Mouse (Mus musculus) embryonic fibroblast, embryonic 13.5 days (primary cell): ENCODE results near the gene Birc5. TPM values are rescaled to one million over a fixed set of nuclear protein-coding genes. Genes with fewer than 3 reads are reported as not detected.

Experiments used
- H3K27ac ChIP-seq: 2 replicates; pipeline ENCODE4 v1.5.1; 2012; ENCODE audit warnings: low read length, control low read depth, inconsistent platforms; ENCODE audit not compliant: insufficient read depth
- H3K4me1 ChIP-seq: 2 replicates; pipeline ENCODE4 v1.6.1; 2011; ENCODE audit warnings: low read length; ENCODE audit not compliant: control insufficient read depth, insufficient read depth
- H3K4me3 ChIP-seq: 2 replicates; pipeline ENCODE4 v1.5.1; 2011; ENCODE audit warnings: mild to moderate bottlenecking, control low read depth, low read length; ENCODE audit not compliant: insufficient read depth
- CTCF ChIP-seq: IDR thresholded peaks from 2 replicates; pipeline ENCODE4 v1.5.1; 2011; ENCODE audit warnings: mild to moderate bottlenecking, control low read depth, low read length, moderate library complexity, borderline replicate concordance; ENCODE audit not compliant: insufficient read depth
- POLR2A ChIP-seq: IDR thresholded peaks from 2 replicates; pipeline ENCODE4 v1.6.1; 2011; ENCODE audit warnings: low read depth, mild to moderate bottlenecking, control low read depth, low read length, moderate library complexity
- polyA plus RNA-seq: library from polyadenylated mRNA; stranded (reverse); fragments of >200 nt; gene quantifications from 2 replicates; pipeline ENCODE4 v1.2.4, GENCODE M21; 2011; ENCODE audit warnings: low read depth; ENCODE audit not compliant: missing spikeins, insufficient read length

Birc5 gene
- polyA plus RNA-seq, 1 experiment = 86.8 TPM

GRCm38 (mm10) chr11:117891581-117892175 lies 42.6 kb downstream of the Birc5 start:
- TF ChIP-seq POLR2A (no peak), CTCF (no peak)
- Histone ChIP-seq H3K4me1 (no peaks in the 10 kb centered on the region), H3K27ac (no peak overlapping the region), H3K4me3 (no peak overlapping the region)

DNA sequence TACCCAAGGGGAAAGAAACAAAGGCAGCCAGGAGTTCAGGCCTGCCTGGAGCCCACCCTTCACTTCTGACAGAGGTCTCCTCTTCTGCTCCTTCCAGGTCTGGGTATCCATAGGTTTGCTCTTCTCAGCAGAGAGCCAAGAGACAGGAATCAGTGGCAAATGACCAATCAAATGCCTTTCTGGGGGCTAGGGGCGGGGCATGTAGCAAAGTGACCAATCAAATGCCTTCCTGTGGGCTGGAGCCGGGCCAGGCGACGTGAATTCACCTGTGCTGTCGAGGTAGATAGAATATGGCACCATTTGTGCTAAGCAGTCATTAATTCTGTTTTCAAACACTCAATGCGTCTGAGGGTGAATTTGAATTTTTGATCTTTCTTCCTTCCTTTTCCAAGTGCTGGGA lies 43.1 kb downstream of the Birc5 start:
- no peak overlapping the region for H3K27ac ChIP-seq
- H3K4me3 ChIP-seq = no peak overlapping the region
- TF ChIP-seq POLR2A = no peak
- no peak for TF ChIP-seq CTCF
- no peaks in the 10 kb centered on the region for H3K4me1 ChIP-seq

GRCm38 (mm10) chr11:117894676-117895075 lies 45.6 kb downstream of the Birc5 start:
- TF ChIP-seq CTCF (no peak), POLR2A (no peak)
- H3K4me3 ChIP-seq = no peak overlapping the region
- H3K4me1 ChIP-seq = no peaks in the 10 kb centered on the region
- H3K27ac ChIP-seq = no peak overlapping the region

- no peak overlapping the region for H3K27ac ChIP-seq
- no peak overlapping the region for H3K4me3 ChIP-seq
- no peaks in the 10 kb centered on the region for H3K4me1 ChIP-seq
- no peak for TF ChIP-seq POLR2A
- TF ChIP-seq CTCF = no peak
Measured at GRCm38 (mm10) chr11:117896533-117896932, 47.5 kb downstream of the Birc5 start.

- TF ChIP-seq POLR2A = no peak
- TF ChIP-seq CTCF = no peak
- H3K4me1 ChIP-seq = no peaks in the 10 kb centered on the region
- no peak overlapping the region for H3K27ac ChIP-seq
- H3K4me3 ChIP-seq = no peak overlapping the region
Measured at GRCm38 (mm10) chr11:117902282-117902681, 53.2 kb downstream of the Birc5 start.

DNA sequence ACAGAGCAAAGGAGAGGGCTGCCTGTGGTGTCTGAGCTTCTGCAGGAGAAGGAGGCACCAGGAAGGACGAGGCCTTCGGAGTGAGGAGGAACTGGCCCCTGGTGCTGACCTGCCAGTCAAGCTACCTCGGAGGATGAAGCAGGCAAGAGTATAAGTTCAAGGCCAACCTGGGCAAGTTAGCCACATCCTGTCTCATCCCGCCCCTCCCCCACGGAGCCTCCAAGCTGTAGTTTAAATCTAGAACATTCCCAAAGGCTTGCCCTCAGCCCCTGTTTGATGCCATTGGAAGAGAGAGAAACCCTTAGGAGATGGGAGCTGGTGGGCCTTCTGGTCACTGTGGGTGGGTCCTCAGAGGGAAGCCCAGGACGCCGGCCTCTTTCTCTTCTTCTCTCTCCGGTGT lies 55.4 kb downstream of the Birc5 start:
- no peak overlapping the region for H3K4me3 ChIP-seq
- no peak overlapping the region for H3K27ac ChIP-seq
- TF ChIP-seq POLR2A (no peak), CTCF (no peak)
- H3K4me1 ChIP-seq = no peaks in the 10 kb centered on the region

Other genes with a start within 250 kb of the Birc5 start
- gene Tnrc6c, start 195.0 kb upstream of the Birc5 start, polyA plus RNA-seq = 17.9 and 24.8 TPM in 2 replicates
- gene Tmc8, start 67.2 kb upstream of the Birc5 start, polyA plus RNA-seq = 0.30 and 0.39 TPM in 2 replicates
- 19.5 and 20.5 TPM in 2 replicates for gene Tmc6, start 67.1 kb upstream of the Birc5 start, polyA plus RNA-seq
- gene 6030468B19Rik, start 51.6 kb upstream of the Birc5 start, polyA plus RNA-seq = not detected in 2 replicates
- 0.49 TPM in 1 of 2 replicates, not detected in the other for gene Gm20708, start 39.6 kb upstream of the Birc5 start, polyA plus RNA-seq
- gene Syngr2, start 39.6 kb upstream of the Birc5 start, polyA plus RNA-seq = 66.9 and 68.6 TPM in 2 replicates
- gene Afmid, start 23.3 kb upstream of the Birc5 start, polyA plus RNA-seq = 5.6 and 6.4 TPM in 2 replicates
- 48.4 and 61.9 TPM in 2 replicates for gene Tk1, start 23.2 kb upstream of the Birc5 start, polyA plus RNA-seq
- not detected in 2 replicates for gene Tmem235, start 11.5 kb downstream of the Birc5 start, polyA plus RNA-seq
- gene Tha1, start 24.2 kb downstream of the Birc5 start, polyA plus RNA-seq = 1.2 and 1.7 TPM in 2 replicates
- gene Socs3, start 120.8 kb downstream of the Birc5 start, polyA plus RNA-seq = 15.2 and 31.9 TPM in 2 replicates
- 29.5 and 33.4 TPM in 2 replicates for gene Pgs1, start 137.0 kb downstream of the Birc5 start, polyA plus RNA-seq